Mouse (Mus musculus) limb, embryonic 10.5 days (tissue): ENCODE data around the gene Nrarp. TPM values are rescaled to one million over a fixed set of nuclear protein-coding genes. Genes with fewer than 3 reads are reported as not detected.

Experiments used
- DNase-seq: peaks from one replicate; pipeline ENCODE4 v3.0.0-alpha.2; 2017; ENCODE audit warnings: low spot score
- H3K27ac ChIP-seq: fragments of 300-500 bp; sonication (generic); 2 replicates; pipeline ENCODE4 v1.5.1; 2016; ENCODE audit warnings: mild to moderate bottlenecking
- H3K27me3 ChIP-seq: fragments of 300-500 bp; sonication (generic); 2 replicates; pipeline ENCODE4 v1.6.1; 2016; ENCODE audit warnings: low read depth, mild to moderate bottlenecking; ENCODE audit not compliant: poor library complexity, severe bottlenecking
- H3K36me3 ChIP-seq: fragments of 300-500 bp; sonication (generic); 2 replicates; pipeline ENCODE4 v1.6.1; 2016; ENCODE audit warnings: mild to moderate bottlenecking, moderate library complexity
- H3K4me1 ChIP-seq: fragments of 300-500 bp; sonication (generic); 2 replicates; pipeline ENCODE4 v1.6.1; 2016
- H3K4me3 ChIP-seq: fragments of 300-500 bp; sonication (generic); 2 replicates; pipeline ENCODE4 v1.5.1; 2016; ENCODE audit warnings: mild to moderate bottlenecking, moderate library complexity
- H3K9me3 ChIP-seq: fragments of 300-500 bp; sonication (generic); replicated peaks from 2 replicates; pipeline ENCODE4 v1.6.1; 2016; ENCODE audit warnings: mild to moderate bottlenecking
- WGBS: fragments of 180-500 bp; shearing (Covaris S2); methylation state at CpG from one replicate; pipeline ENCODE4 v1.1.7; 2016; 5-methylcytosine and 5-hydroxymethylcytosine counted together
- polyA plus RNA-seq: library from polyadenylated mRNA; unstranded; fragments of >200 nt; fragmentation: Nextera tagmentation; extraction: Ambion mirVana; gene quantifications from 2 replicates; pipeline ENCODE4 v1.2.1, GENCODE M21; 2016

Gene Nrarp
- polyA plus RNA-seq, 1 experiment from 2014 or later = 10.3 TPM

DNA sequence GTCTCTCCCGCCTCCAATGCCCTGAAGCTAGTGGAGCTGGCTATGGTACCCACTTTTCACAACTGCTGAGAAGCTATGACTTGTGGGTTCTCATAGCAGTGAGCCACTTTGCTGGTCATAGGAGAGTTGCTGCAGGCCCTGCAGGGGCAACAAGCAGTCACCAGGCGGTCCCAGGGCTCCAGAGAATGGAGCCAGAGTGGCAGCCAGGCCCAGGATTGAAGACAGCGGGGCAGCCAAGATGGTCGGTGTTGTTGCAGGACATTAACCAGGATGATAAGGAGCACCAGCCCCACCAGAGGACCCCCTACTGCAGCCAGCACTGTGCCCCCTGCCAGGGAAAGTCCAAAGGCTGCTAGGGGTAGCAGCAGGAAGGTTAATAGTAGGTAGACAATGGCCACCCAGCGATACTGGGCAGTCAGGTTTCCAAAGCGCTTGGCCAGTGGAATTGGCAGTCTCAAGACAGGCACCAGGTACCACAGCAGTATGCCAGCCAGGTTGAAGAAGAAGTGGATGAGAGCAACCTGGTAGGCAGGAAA, 48.5 kb downstream of the Nrarp start:
- H3K4me3 ChIP-seq = peak overlapping the region; percentile 41
- no peaks in the 10 kb centered on the region for H3K36me3 ChIP-seq
- WGBS = 72% methylated on average over 6 of the region's 6 CpGs
- no peak for DNase-seq
- H3K27ac ChIP-seq = peak overlapping the region; percentile 82
- peaks cover 26% of the 10 kb centered on the region for H3K4me1 ChIP-seq
- no peaks in the 10 kb centered on the region for H3K9me3 ChIP-seq
- H3K27me3 ChIP-seq = peaks cover 27% of the 10 kb centered on the region; the same call in 1 of the 2 replicates

DNA sequence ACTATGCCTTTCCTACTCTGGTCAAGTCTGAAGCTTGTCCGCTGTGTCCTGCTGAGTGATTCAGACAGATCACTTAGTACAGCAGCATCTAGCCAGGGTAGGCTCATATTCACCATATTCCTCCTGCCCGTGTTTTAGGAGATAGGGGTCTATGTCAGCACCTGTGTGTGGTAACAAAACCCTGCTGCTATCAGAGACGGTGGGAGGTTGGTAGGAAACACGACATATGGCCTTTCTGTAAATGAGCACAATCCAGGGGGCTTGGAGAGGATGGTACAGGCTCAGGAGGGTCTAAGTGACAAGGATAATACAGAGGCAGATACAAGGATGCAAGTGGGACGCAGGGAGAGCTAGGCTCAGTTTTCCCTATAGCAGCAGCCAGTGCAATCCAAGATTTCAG, 49.0 kb downstream of the Nrarp start:
- 88% methylated on average over 5 of the region's 5 CpGs for WGBS
- H3K9me3 ChIP-seq = no peaks in the 10 kb centered on the region
- no peak for DNase-seq
- H3K27me3 ChIP-seq = peaks cover 27% of the 10 kb centered on the region; the same call in 1 of the 2 replicates
- H3K4me3 ChIP-seq = no peak overlapping the region
- no peaks in the 10 kb centered on the region for H3K36me3 ChIP-seq
- H3K27ac ChIP-seq = no peak overlapping the region
- peaks cover 26% of the 10 kb centered on the region for H3K4me1 ChIP-seq

DNA sequence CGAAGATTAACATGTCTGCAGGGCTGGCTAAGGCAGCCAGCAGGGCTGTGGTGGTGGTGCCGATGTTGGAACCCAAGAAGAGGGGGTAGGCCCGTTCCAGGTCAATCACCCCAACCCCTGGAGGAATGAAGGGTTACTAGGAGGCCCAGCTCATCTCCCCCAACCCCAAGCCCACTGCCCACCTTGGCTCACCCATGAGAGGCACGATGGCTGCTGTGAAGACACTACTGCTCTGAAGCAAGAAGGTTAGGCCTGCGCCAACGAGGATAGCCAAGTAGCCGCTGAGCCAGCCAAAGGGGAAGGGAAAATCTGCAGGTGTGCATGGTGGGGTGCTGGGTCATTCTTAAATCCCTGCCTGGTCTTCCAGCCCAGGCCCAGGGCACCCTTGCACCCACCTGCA, 50.0 kb downstream of the Nrarp start:
- Histone ChIP-seq H3K27me3 (peaks cover 36% of the 10 kb centered on the region), H3K9me3 (no peaks in the 10 kb centered on the region), H3K27ac (no peak overlapping the region), H3K36me3 (no peaks in the 10 kb centered on the region), H3K4me1 (peaks cover 22% of the 10 kb centered on the region), H3K4me3 (no peak overlapping the region)
- no peak for DNase-seq
- WGBS = 89% methylated on average over 7 of the region's 7 CpGs

DNA sequence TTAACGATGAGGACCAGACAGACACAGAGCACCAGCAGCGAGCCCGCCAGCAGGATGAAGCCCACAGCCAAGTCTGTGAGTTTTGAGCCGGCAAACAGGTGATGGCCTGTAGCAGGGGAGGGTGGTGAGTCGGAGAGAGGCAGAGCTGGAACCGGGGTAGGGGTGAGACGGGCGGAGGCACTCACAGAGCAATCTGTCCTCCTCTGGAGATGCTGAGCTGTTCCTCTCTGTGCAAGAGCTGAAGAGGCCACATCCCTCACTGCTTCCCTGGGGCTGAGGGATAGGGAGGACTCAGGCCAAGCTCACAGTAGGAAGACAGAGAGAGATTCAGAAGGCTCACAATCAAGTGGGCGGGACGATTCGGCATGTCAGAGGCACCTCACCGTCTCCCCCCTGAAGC, 50.5 kb downstream of the Nrarp start:
- Histone ChIP-seq H3K27ac (no peak overlapping the region), H3K36me3 (no peaks in the 10 kb centered on the region), H3K27me3 (peaks cover 41% of the 10 kb centered on the region), H3K4me3 (no peak overlapping the region), H3K4me1 (peaks cover 18% of the 10 kb centered on the region), H3K9me3 (no peaks in the 10 kb centered on the region)
- no peak for DNase-seq
- WGBS = 61% methylated on average over 12 of the region's 12 CpGs

Other genes with a start within 250 kb of the Nrarp start
- 12.9 and 16.5 TPM in 2 replicates for gene Arrdc1, start 245.5 kb upstream of the Nrarp start, polyA plus RNA-seq
- gene Zmynd19, start 231.0 kb upstream of the Nrarp start, polyA plus RNA-seq = 24.6 and 27.6 TPM in 2 replicates
- 36.6 and 36.9 TPM in 2 replicates for gene Dph7, start 218.4 kb upstream of the Nrarp start, polyA plus RNA-seq
- 119 and 124 TPM in 2 replicates for gene Mrpl41, start 205.7 kb upstream of the Nrarp start, polyA plus RNA-seq
- 7.0 and 9.1 TPM in 2 replicates for gene Pnpla7, start 204.7 kb upstream of the Nrarp start, polyA plus RNA-seq
- gene Nsmf, start 126.4 kb upstream of the Nrarp start, polyA plus RNA-seq = 61.6 and 68.2 TPM in 2 replicates
- 0.30 TPM in 1 of 2 replicates, not detected in the other for gene Entpd8, start 100.5 kb upstream of the Nrarp start, polyA plus RNA-seq
- 0.15 and 0.28 TPM in 2 replicates for gene Noxa1, start 85.6 kb upstream of the Nrarp start, polyA plus RNA-seq
- 3.2 TPM in 2 replicates for gene Tor4a, start 16.1 kb downstream of the Nrarp start, polyA plus RNA-seq
- gene Nelfb, start 30.7 kb downstream of the Nrarp start, polyA plus RNA-seq = 129 and 137 TPM in 2 replicates
- 0.14 TPM in 1 of 2 replicates, not detected in the other for gene Stpg3, start 33.9 kb downstream of the Nrarp start, polyA plus RNA-seq
- 1.0 TPM in 1 of 2 replicates, not detected in the other for gene Fam166a, start 38.0 kb downstream of the Nrarp start, polyA plus RNA-seq
- gene Tubb4b, start 43.9 kb downstream of the Nrarp start, polyA plus RNA-seq = 597 and 608 TPM in 2 replicates
- not detected in 2 replicates for gene Slc34a3, start 53.6 kb downstream of the Nrarp start, polyA plus RNA-seq
- gene Rnf224, start 56.0 kb downstream of the Nrarp start, polyA plus RNA-seq = not detected in 2 replicates
- gene Rnf208, start 61.5 kb downstream of the Nrarp start, polyA plus RNA-seq = 3.8 and 5.7 TPM in 2 replicates
- 0.25 TPM in 1 of 2 replicates, not detected in the other for gene Cysrt1, start 61.7 kb downstream of the Nrarp start, polyA plus RNA-seq
- gene AL732309.1, start 66.1 kb downstream of the Nrarp start, polyA plus RNA-seq = 6.5 and 7.8 TPM in 2 replicates
- 14.5 and 18.4 TPM in 2 replicates for gene Tmem203, start 74.7 kb downstream of the Nrarp start, polyA plus RNA-seq
- 8.7 and 9.7 TPM in 2 replicates for gene Tprn, start 81.9 kb downstream of the Nrarp start, polyA plus RNA-seq
- gene Ssna1, start 91.7 kb downstream of the Nrarp start, polyA plus RNA-seq = 235 and 243 TPM in 2 replicates
- gene Anapc2, start 91.7 kb downstream of the Nrarp start, polyA plus RNA-seq = 138 and 153 TPM in 2 replicates
- gene Tmem210, start 107.4 kb downstream of the Nrarp start, polyA plus RNA-seq = not detected in 2 replicates
- not detected in 2 replicates for gene Lrrc26, start 109.2 kb downstream of the Nrarp start, polyA plus RNA-seq
- gene Grin1, start 138.4 kb downstream of the Nrarp start, polyA plus RNA-seq = 0.30 and 0.46 TPM in 2 replicates
- gene Man1b1, start 151.6 kb downstream of the Nrarp start, polyA plus RNA-seq = 42.6 and 54.6 TPM in 2 replicates
- gene Dpp7, start 175.6 kb downstream of the Nrarp start, polyA plus RNA-seq = 15.7 and 18.7 TPM in 2 replicates
- gene Uap1l1, start 184.9 kb downstream of the Nrarp start, polyA plus RNA-seq = 8.1 and 9.0 TPM in 2 replicates
- 88.3 and 88.7 TPM in 2 replicates for gene Sapcd2, start 191.6 kb downstream of the Nrarp start, polyA plus RNA-seq
- 0.19 TPM in 1 of 2 replicates, not detected in the other for gene Entpd2, start 215.1 kb downstream of the Nrarp start, polyA plus RNA-seq
- 5.7 and 8.1 TPM in 2 replicates for gene Npdc1, start 218.6 kb downstream of the Nrarp start, polyA plus RNA-seq
- not detected in 2 replicates for gene Fut7, start 242.5 kb downstream of the Nrarp start, polyA plus RNA-seq
- 2.8 and 4.4 TPM in 2 replicates for gene Abca2, start 247.9 kb downstream of the Nrarp start, polyA plus RNA-seq